Mouse (Mus musculus): ENCODE measurements around the gene Mfap5. TPM values are rescaled to one million over a fixed set of nuclear protein-coding genes. Genes with fewer than 3 reads are reported as not detected.

The Mfap5 gene
- polyA plus RNA-seq, 1 experiment from 2014 or later, result 1.2 TPM

DNA sequence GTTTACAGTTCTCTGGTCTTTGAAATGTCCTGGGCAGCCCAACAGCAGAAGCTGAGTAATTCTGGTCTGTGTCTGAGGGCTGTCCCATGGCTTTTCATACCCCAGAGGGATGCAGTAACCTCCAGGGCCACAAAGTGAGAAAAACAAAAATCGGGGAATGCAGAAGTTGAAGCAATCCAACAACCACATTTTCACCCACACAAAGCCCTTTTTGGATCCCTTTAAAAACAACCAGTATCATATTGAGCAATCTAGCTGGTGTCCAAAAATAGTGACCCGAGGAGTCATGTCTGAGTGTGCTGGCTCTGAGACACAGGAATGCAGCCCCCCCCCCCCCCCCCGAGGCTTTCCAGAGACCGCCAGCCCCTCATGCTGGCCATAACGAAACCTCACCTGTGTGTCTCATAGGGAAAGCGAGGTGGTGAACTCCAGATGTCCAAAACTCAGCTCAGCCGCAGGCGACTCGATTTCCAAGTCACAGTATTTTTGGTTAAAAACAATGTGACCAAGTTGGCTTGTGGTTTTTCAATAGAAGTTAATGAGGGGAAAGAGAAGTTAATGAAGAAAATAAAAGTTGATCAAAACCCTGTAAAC lies 39.7 kb downstream of the Mfap5 start:
- H3K9me3 ChIP-seq (replicated peaks; ENCODE audit: control insufficient read depth, low read length), result no peaks in the 10 kb centered on the region
- no peak overlapping the region for H3K9ac ChIP-seq (ENCODE audit: low read depth, low read length)
- no peak overlapping the region for H3K4me3 ChIP-seq (ENCODE audit: low read depth, low read length)
- H3K4me1 ChIP-seq (ENCODE audit: control insufficient read depth, low read depth, low read length), result no peaks in the 10 kb centered on the region
- no peaks in the 10 kb centered on the region for H3K27me3 ChIP-seq (ENCODE audit: control insufficient read depth, insufficient read depth, low read depth, low read length)
- no peak overlapping the region for H3K4me2 ChIP-seq (ENCODE audit: low read depth, low read length)
- no peaks in the 10 kb centered on the region for H3K36me3 ChIP-seq (ENCODE audit: control insufficient read depth, insufficient read depth)
- H3K27ac ChIP-seq (ENCODE audit: low read length), result no peak overlapping the region
- WGBS (ENCODE audit: insufficient replicate concordance), result 62% methylated on average over 9 of the region's 9 CpGs
- ATAC-seq (ENCODE audit: low read depth), result no peak

DNA sequence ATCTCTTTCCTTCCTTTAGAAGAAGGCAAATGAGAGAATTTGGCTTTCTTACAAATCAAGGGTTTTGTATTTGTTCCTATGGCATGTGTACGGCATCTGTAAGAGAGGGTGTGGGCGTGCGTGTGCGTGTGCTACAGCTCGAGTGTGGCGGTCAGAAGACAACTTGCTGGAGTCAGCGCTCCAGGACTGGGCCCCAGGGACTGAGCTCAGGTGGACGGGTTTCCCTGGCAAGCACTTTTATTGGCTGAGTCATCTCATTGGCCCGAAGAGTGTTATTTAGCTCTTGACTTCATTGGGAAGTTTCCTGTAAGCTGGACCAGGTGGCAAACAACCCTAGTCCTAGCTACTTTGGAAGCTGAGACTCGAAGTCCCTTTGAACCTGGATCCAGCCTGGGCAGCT lies 40.3 kb downstream of the Mfap5 start:
- H3K4me2 ChIP-seq (ENCODE audit: low read depth, low read length), result no peak overlapping the region
- H3K36me3 ChIP-seq (ENCODE audit: control insufficient read depth, insufficient read depth), result no peaks in the 10 kb centered on the region
- H3K27ac ChIP-seq (ENCODE audit: low read length), result no peak overlapping the region
- WGBS (ENCODE audit: insufficient replicate concordance), result 63% methylated on average over 10 of the region's 10 CpGs
- H3K4me1 ChIP-seq (ENCODE audit: control insufficient read depth, low read depth, low read length), result no peaks in the 10 kb centered on the region
- H3K9me3 ChIP-seq (replicated peaks; ENCODE audit: control insufficient read depth, low read length), result no peaks in the 10 kb centered on the region
- H3K27me3 ChIP-seq (ENCODE audit: control insufficient read depth, insufficient read depth, low read depth, low read length), result no peaks in the 10 kb centered on the region
- no peak overlapping the region for H3K4me3 ChIP-seq (ENCODE audit: low read depth, low read length)
- H3K9ac ChIP-seq (ENCODE audit: low read depth, low read length), result no peak overlapping the region
- no peak for ATAC-seq (ENCODE audit: low read depth)

DNA sequence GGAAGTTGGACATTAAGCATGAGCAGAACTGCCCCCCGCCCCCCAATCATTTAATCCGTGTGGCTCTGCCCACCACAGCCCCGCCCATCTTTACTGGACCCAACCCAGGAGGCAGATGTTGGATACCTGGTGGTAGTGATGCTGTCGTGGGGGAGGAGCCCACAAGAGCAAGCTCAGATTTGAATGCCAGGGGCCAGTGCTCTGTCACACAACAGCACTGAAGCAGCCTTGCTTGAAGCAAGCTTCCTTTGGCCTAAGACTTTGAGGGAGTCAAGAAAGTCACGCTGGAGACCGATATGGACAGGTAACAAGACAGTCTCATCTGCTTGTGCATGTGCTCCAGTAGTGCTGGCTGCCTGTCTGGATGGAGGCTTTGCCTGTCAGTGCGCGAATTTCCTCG lies 48.0 kb downstream of the Mfap5 start, which contains the start of gene Aicda:
TSS of gene Aicda (plus strand) at position 196 of the 400 bp plus-strand sequence.
- Histone ChIP-seq H3K9me3 (replicated peaks; ENCODE audit: control insufficient read depth, low read length) (no peaks in the 10 kb centered on the region), H3K4me1 (ENCODE audit: control insufficient read depth, low read depth, low read length) (no peaks in the 10 kb centered on the region), H3K9ac (ENCODE audit: low read depth, low read length) (no peak within 1 kb of the TSS), H3K4me2 (ENCODE audit: low read depth, low read length) (no peak within 1 kb of the TSS), H3K27ac (ENCODE audit: low read length) (no peak within 1 kb of the TSS), H3K36me3 (ENCODE audit: control insufficient read depth, insufficient read depth) (no peaks in the 10 kb centered on the region), H3K27me3 (ENCODE audit: control insufficient read depth, insufficient read depth, low read depth, low read length) (no peaks in the 10 kb centered on the region), H3K4me3 (ENCODE audit: low read depth, low read length) (no peak within 1 kb of the TSS)
- WGBS (ENCODE audit: insufficient replicate concordance), result 46% methylated on average over 9 of the region's 9 CpGs
- ATAC-seq (ENCODE audit: low read depth), result no peak

DNA sequence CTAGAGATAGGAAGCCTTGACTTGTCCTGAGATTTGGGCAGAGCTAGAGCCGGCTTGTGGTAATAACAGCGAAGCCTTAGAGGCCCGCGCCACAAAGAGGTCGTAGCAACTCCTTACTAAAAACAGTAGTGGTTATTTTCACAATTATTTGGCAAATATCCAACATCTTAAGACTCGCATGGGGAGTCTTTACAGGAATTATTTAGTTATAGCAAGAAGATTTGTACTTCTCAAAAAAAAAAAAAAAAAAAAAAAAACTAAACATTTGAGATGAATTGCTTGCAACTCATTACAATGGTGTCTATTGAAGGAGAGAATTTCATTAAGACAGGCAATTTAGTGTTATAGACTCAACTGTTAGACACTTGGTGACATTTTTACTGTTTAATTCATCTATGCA lies 48.5 kb downstream of the Mfap5 start:
- H3K4me3 ChIP-seq (ENCODE audit: low read depth, low read length), result no peak overlapping the region
- no peak overlapping the region for H3K4me2 ChIP-seq (ENCODE audit: low read depth, low read length)
- ATAC-seq (ENCODE audit: low read depth), result no peak
- no peaks in the 10 kb centered on the region for H3K4me1 ChIP-seq (ENCODE audit: control insufficient read depth, low read depth, low read length)
- no peaks in the 10 kb centered on the region for H3K9me3 ChIP-seq (replicated peaks; ENCODE audit: control insufficient read depth, low read length)
- 67% methylated on average over 6 of the region's 6 CpGs for WGBS (ENCODE audit: insufficient replicate concordance)
- no peaks in the 10 kb centered on the region for H3K36me3 ChIP-seq (ENCODE audit: control insufficient read depth, insufficient read depth)
- H3K27me3 ChIP-seq (ENCODE audit: control insufficient read depth, insufficient read depth, low read depth, low read length), result no peaks in the 10 kb centered on the region
- no peak overlapping the region for H3K9ac ChIP-seq (ENCODE audit: low read depth, low read length)
- H3K27ac ChIP-seq (ENCODE audit: low read length), result no peak overlapping the region

DNA sequence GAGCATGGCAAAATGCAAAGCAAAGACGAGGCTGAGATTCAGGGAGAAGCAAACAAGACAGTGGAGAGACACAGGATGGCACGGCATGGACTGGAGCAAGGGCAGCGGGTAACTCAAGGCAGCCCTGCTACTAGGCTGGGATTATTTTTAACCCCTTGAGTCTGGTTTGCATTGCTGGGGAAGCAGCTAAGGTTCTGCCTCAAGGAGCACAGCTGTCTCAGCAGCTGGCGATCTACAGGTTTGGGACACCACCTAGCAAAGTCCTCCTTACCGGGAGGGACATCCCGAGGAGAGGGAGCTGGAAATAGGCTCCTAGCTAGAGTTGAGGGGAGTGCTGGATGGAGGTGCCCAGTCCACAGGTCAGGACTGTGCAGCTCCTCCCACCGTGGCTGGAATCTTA lies 49.6 kb downstream of the Mfap5 start:
- Histone ChIP-seq H3K27ac (ENCODE audit: low read length) (no peak overlapping the region), H3K9me3 (replicated peaks; ENCODE audit: control insufficient read depth, low read length) (no peaks in the 10 kb centered on the region), H3K36me3 (ENCODE audit: control insufficient read depth, insufficient read depth) (no peaks in the 10 kb centered on the region), H3K27me3 (ENCODE audit: control insufficient read depth, insufficient read depth, low read depth, low read length) (no peaks in the 10 kb centered on the region), H3K4me2 (ENCODE audit: low read depth, low read length) (no peak overlapping the region), H3K4me1 (ENCODE audit: control insufficient read depth, low read depth, low read length) (no peaks in the 10 kb centered on the region), H3K4me3 (ENCODE audit: low read depth, low read length) (no peak overlapping the region), H3K9ac (ENCODE audit: low read depth, low read length) (no peak overlapping the region)
- WGBS (ENCODE audit: insufficient replicate concordance), result 30% methylated on average over 7 of the region's 7 CpGs
- ATAC-seq (ENCODE audit: low read depth), result no peak

DNA sequence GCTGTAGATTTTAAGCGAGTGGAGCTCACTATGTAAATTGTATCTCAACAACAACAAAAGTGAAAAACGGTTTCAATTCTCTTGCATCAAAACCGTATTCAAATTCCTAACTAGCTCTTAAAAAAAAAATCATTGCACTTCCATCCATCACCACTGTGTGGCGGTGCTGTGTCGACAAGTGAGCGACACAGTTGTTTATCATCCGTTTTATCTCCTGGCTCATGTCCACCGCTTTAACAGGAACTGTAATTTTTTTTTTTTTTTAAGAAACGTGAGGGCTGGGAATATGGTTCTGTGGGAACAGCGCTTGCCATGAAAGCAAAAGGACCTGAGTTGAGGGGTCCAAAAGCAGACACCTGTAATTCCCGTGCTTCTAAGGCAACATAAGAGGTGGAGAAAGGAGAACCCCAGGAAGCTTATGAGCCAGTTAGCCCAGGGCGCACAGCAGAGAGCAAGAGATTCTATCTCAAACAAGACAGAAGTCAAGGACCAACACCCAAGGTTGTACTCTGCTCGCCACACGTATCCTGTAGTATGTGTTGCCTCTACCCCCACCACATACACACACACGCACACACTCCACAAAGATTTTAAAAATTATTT lies 51.4 kb downstream of the Mfap5 start:
- Histone ChIP-seq H3K36me3 (ENCODE audit: control insufficient read depth, insufficient read depth) (no peaks in the 10 kb centered on the region), H3K27me3 (ENCODE audit: control insufficient read depth, insufficient read depth, low read depth, low read length) (0 out of 2 replicates have a peak, but pooled peaks cover 3% of the 10 kb centered on the region), H3K9ac (ENCODE audit: low read depth, low read length) (no peak overlapping the region), H3K4me3 (ENCODE audit: low read depth, low read length) (no peak overlapping the region), H3K9me3 (replicated peaks; ENCODE audit: control insufficient read depth, low read length) (no peaks in the 10 kb centered on the region), H3K4me1 (ENCODE audit: control insufficient read depth, low read depth, low read length) (no peaks in the 10 kb centered on the region), H3K27ac (ENCODE audit: low read length) (no peak overlapping the region), H3K4me2 (ENCODE audit: low read depth, low read length) (no peak overlapping the region)
- WGBS (ENCODE audit: insufficient replicate concordance), result 18% methylated on average over 15 of the region's 15 CpGs
- ATAC-seq (ENCODE audit: low read depth), result no peak

DNA sequence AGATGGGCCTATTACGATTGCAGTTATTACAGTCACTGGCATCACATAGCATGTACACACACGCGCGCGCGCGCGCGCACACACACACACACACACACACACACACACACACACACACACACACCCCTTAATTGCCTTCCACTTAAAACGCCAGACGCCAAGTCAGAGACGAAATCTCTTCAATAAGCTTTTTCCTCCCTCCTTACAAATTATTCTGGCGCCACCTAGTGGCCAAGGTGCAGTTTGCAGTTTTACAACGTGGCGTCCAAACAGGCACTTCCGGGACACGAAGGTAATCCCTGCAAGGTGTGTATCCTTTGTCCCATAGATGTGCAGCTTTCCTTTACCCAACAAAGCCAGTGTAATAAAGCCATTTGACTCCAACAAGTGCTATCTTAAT lies 54.8 kb downstream of the Mfap5 start:
- no peaks in the 10 kb centered on the region for H3K4me1 ChIP-seq (ENCODE audit: control insufficient read depth, low read depth, low read length)
- no peak overlapping the region for H3K4me3 ChIP-seq (ENCODE audit: low read depth, low read length)
- H3K9ac ChIP-seq (ENCODE audit: low read depth, low read length), result no peak overlapping the region
- ATAC-seq (ENCODE audit: low read depth), result no peak
- 14% methylated on average over 17 of the region's 17 CpGs for WGBS (ENCODE audit: insufficient replicate concordance)
- 0 out of 2 replicates have a peak, but pooled peaks cover 3% of the 10 kb centered on the region for H3K27me3 ChIP-seq (ENCODE audit: control insufficient read depth, insufficient read depth, low read depth, low read length)
- H3K9me3 ChIP-seq (replicated peaks; ENCODE audit: control insufficient read depth, low read length), result no peaks in the 10 kb centered on the region
- H3K36me3 ChIP-seq (ENCODE audit: control insufficient read depth, insufficient read depth), result no peaks in the 10 kb centered on the region
- no peak overlapping the region for H3K27ac ChIP-seq (ENCODE audit: low read length)
- 0 out of 2 replicates have a peak overlapping the region, but pooled peaks have one; percentile 24 for H3K4me2 ChIP-seq (ENCODE audit: low read depth, low read length)

DNA sequence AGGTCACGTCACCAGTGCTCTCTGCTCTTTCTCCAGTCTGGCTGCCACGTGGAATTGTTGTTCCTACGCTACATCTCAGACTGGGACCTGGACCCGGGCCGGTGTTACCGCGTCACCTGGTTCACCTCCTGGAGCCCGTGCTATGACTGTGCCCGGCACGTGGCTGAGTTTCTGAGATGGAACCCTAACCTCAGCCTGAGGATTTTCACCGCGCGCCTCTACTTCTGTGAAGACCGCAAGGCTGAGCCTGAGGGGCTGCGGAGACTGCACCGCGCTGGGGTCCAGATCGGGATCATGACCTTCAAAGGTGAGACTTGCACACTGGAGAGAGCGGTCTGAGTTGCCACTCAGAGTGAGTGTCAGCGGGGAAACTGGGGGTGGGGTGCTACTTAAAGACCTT lies 55.4 kb downstream of the Mfap5 start:
- Histone ChIP-seq H3K4me2 (ENCODE audit: low read depth, low read length) (no peak overlapping the region), H3K9ac (ENCODE audit: low read depth, low read length) (no peak overlapping the region), H3K4me1 (ENCODE audit: control insufficient read depth, low read depth, low read length) (no peaks in the 10 kb centered on the region), H3K27me3 (ENCODE audit: control insufficient read depth, insufficient read depth, low read depth, low read length) (0 out of 2 replicates have a peak, but pooled peaks cover 3% of the 10 kb centered on the region), H3K9me3 (replicated peaks; ENCODE audit: control insufficient read depth, low read length) (no peaks in the 10 kb centered on the region), H3K27ac (ENCODE audit: low read length) (no peak overlapping the region), H3K4me3 (ENCODE audit: low read depth, low read length) (no peak overlapping the region), H3K36me3 (ENCODE audit: control insufficient read depth, insufficient read depth) (no peaks in the 10 kb centered on the region)
- ATAC-seq (ENCODE audit: low read depth), result no peak
- 78% methylated on average over 20 of the region's 20 CpGs for WGBS (ENCODE audit: insufficient replicate concordance)

DNA sequence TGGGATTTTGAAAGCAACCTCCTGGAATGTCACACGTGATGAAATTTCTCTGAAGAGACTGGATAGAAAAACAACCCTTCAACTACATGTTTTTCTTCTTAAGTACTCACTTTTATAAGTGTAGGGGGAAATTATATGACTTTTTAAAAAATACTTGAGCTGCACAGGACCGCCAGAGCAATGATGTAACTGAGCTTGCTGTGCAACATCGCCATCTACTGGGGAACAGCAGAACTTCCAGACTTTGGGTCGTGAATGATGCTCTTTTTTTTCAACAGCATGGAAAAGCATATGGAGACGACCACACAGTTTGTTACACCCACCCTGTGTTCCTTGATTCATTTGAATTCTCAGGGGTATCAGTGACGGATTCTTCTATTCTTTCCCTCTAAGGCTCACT lies 56.8 kb downstream of the Mfap5 start:
- Histone ChIP-seq H3K4me2 (ENCODE audit: low read depth, low read length) (no peak overlapping the region), H3K9me3 (replicated peaks; ENCODE audit: control insufficient read depth, low read length) (no peaks in the 10 kb centered on the region), H3K9ac (ENCODE audit: low read depth, low read length) (no peak overlapping the region), H3K4me3 (ENCODE audit: low read depth, low read length) (no peak overlapping the region), H3K27ac (ENCODE audit: low read length) (no peak overlapping the region), H3K27me3 (ENCODE audit: control insufficient read depth, insufficient read depth, low read depth, low read length) (0 out of 2 replicates have a peak, but pooled peaks cover 3% of the 10 kb centered on the region), H3K36me3 (ENCODE audit: control insufficient read depth, insufficient read depth) (no peaks in the 10 kb centered on the region), H3K4me1 (ENCODE audit: control insufficient read depth, low read depth, low read length) (no peaks in the 10 kb centered on the region)
- no peak for ATAC-seq (ENCODE audit: low read depth)
- 3% methylated on average over 6 of the region's 6 CpGs for WGBS (ENCODE audit: insufficient replicate concordance)
